Mouse (Mus musculus) induced T-regulatory cell, adult 2 months (primary cell): ENCODE measurements around the gene Abca1.

Source experiments
- DNase-seq: peaks from one replicate; pipeline ENCODE4 v3.0.0-alpha.2; 2012; ENCODE audit warnings: low read depth

Gene Abca1

GRCm38 (mm10) chr4:53121516-53122227 lies 38.0 kb downstream of the Abca1 start:
- DNase-seq = no peak

DNA sequence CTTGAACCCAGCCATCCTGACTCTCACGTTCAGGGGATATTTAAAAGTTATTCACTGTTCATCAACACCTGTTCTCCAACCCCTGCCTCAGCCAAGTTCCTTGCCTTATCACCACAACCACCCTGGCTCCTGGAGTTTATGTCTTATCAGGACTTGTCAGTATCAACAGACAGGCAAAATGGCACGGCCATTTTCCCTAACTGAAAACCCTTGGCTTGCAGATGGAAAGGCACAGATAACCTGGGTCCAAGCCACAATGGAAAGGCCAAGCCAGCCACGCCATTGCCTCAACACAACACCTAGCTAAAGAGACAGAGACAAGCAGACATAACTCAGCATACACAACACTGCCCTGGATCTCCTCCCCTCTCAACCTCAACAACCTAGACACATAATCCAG lies 38.6 kb downstream of the Abca1 start:
- DNase-seq = no peak

DNA sequence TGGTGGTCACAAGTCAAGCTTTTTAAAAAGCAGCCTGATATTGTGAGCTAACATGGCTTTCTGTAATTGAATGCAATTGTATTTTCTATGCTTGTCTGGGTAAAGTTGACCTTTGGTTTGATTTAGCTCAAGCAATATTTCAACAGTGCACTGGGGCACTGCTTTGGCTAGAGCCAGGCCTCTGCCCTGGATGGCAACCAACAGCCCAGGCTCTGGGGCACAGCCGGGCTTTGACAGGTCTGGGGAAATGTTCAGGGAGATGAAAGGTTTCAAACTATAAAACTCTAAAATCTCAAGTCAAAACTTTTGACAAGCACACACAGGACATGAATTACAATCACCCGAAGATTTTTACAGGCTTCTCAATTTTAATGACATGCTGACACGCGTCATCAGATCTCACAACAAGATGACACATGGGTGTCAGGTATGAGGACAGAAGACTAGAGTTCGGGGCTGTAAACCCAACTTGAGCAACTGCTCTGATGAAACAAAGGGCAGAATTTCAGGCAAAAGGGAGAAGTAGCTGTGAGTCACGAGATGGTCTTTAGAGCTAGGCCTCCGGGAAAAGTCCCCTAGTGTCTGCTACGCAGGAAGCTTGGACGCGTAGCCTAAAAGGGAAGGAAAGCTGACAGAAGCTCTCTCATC lies 39.5 kb downstream of the Abca1 start:
- DNase-seq = no peak

DNA sequence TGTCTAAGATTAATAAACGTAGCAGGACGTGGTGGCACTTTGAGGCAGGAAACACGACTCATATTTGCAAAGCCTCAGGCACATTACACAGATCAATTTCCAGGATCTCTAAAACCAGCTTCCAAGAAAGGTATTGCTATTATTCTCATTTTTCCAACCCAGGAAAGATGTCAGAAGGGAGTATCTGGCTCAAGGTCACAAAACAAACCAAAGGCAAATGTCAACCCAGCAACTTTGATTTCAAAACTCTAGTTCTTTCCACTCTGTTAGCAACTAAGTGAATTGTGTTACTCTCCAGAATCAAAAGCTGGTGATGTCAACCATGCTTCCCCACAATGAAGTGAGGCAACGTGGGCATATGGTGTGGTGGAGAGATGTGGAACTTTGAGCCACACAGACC lies 41.1 kb downstream of the Abca1 start:
- no peak for DNase-seq

DNA sequence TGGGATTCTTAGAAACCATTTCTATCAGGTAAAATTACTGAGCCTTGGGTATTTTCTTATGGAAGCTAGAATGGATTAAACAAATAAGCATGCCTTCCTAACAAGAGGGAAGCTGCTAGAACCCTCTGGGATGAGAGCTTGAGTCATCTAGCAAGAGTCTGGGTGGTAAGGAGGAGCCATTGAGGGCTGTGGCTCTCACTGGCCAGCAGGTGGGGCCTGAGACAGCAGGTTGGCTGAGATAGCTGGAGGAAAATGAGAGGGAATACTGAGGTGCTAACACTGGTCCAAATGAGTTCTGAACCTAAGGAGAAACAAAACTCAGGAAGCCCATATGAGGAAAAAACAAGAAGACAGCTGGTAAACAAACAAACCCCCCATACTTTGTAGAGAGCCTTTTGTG lies 42.1 kb downstream of the Abca1 start:
- DNase-seq = no peak

- no peak for DNase-seq
Measured at GRCm38 (mm10) chr4:53117076-53117475, 42.6 kb downstream of the Abca1 start.

- peak; percentile 3 for DNase-seq
Measured at GRCm38 (mm10) chr4:53115866-53116265, 43.8 kb downstream of the Abca1 start.

DNA sequence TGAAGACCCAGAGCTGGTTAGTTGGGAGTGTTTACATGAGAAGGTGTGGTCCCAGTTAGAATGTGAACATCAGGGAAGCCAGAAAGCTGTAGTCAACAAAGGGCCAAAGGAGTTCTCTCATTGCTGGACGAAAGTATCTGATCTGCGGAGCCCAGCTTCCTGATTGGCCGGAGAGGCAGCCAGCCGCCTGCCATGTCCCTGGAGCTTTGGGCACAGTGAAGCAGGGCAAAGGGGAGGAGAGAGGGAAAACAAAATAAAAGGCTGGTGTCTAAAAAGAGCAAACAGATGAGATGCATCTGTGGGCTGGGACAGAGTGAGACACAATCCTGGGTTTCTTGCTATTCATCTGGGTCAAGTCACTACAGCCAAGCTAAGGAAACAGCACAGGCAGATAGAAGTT lies 44.3 kb downstream of the Abca1 start:
- DNase-seq = no peak

DNA sequence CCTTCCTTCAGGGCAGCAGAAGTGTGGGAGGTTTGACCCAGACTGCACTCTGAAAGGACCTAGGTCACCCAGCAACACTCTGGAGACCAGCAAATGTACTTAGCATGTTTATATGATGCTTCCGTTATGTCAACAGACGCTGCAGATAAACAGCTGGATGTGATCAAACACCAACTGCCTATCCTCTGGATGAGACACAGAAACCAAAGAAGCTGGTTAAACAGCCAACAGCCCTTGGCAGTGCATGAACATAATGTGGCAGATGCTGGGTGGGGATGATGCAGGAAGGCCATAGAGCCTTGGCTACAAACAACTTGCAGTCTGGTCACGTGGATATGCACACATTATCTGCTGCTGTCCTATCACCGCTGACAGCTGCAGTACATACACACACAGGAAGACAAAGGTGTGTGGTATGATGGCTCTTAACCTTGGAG lies 47.8 kb downstream of the Abca1 start:
- DNase-seq = no peak

DNA sequence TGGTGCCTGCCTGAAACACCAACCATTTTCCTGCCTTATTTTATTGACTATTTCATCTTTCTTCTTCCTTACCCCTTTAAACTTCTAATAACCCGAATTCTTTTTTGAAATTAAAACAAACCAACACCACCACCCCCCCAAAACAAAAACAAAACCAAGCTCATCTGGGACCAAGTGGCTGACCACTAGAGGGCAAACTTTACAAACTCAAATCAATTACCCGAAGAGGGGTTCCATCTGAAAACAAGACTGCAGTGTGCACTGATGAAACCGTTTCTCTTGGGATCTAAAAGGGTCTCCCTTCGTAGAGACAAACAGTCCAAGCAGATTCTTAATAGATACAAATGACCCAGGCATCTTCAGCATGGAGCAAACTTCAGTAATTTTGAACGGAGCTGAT lies 49.3 kb downstream of the Abca1 start:
- DNase-seq = peak; percentile 39

GRCm38 (mm10) chr4:53109381-53109928 lies 50.2 kb downstream of the Abca1 start:
- no peak for DNase-seq

DNA sequence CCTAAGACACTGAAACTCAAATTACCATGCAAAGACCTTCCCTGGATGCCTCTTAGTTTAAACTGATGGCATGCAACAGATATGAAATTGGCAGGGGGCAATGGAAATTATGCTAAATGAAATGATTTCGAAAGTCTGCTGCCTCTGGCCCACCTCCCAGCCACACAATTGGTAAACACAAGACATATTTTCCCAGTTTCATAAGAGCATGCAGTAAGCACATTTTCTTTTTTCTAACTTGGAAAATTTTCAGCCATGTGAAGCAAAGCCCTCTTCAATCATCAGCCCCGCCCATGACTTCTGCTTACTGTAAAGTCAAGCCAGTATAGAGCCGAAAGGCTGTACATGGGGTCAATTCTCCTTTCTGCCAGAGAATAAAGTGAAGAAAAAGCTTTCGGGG lies 51.5 kb downstream of the Abca1 start:
- no peak for DNase-seq

DNA sequence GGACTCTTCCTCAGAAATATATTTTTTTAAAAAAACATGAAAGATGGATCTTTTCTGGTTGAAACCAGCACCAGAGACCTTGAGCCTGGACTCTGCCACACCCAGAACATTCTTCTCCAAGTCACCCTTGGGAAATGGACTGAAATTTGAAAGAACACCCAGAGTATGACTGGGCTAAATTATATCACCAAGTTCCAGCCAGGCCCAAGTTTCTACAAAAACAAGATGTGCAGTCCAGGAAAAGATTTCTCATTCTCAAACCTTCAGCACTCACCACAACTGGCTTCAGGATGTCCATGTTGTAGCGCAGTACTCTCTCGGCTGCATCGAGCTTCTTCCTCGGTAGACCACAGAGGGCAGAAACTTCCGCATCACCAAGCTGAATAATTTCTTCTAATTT lies 53.0 kb downstream of the Abca1 start:
- no peak for DNase-seq

DNA sequence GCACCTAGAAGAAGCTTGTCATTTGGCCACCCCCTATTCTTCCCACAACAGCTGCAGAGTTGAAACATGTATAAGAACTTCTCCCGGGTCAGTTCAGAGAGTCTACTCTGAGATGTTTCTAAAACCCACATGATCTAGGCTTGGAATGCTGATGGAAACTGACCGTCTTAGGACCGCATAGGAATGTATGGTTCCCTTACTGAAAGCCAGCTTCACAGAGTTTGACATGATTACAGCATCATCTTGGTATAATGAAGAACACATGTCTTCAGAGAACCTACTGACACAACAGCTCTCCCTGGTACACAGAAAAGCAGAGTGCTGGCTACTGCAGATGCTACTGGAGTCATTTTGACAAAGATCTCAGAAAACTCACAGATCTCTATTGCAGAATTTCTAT lies 53.6 kb downstream of the Abca1 start:
- no peak for DNase-seq

DNA sequence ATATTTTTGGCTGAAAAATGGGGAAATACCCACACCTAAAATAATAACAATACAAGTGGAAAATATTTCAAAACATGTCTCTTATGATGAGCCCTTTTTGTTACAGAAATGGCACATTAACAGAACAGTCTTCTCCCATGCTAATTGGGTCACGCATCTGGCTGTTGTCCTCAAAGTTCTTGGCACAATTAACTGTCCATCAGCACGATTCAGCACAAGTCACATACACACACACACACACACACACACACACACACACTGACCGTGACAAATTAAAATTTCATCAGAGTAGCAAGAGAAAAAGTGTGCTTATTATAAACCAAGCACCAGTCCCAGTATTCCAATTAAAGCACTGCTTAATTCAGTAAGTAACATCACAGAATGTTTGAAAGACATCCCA lies 55.1 kb downstream of the Abca1 start:
- no peak for DNase-seq

DNA sequence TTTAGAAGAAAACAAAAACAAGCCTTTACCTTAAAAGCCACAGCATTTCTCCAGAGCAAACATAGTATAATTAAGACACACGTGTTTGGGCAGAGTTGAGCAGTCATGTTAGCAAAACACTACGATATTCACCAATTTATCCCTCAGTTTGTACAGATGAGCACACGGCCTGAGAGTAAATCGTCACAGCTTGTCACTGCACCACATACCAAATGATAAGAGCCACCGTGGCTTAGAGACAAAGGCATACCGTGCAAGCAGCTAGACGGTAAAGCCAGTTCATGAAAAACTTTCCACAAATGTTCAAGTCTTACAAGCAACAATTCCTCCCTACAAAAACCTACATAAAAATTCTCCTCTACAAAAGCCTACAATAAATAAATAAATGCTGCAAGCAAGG lies 57.2 kb downstream of the Abca1 start:
- DNase-seq = no peak

DNA sequence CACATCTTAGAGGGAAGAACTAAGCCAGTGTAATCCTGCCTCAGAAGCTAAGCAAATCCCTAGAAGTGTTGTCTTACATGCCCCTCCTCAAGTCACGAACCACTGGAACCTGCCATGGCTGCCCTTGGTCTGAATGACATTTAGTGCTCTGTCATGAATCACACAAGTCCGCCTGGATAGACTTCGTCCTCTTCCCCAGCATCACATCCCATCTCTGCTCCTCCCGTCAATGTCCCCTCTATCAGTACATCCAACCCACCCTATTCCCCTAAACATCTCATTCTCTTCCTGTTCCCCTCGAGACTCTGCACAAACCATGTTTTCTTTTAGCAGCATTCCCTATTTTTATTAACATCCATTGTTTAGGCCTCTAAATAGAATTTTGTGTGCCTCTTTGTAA lies 58.4 kb downstream of the Abca1 start:
- no peak for DNase-seq

DNA sequence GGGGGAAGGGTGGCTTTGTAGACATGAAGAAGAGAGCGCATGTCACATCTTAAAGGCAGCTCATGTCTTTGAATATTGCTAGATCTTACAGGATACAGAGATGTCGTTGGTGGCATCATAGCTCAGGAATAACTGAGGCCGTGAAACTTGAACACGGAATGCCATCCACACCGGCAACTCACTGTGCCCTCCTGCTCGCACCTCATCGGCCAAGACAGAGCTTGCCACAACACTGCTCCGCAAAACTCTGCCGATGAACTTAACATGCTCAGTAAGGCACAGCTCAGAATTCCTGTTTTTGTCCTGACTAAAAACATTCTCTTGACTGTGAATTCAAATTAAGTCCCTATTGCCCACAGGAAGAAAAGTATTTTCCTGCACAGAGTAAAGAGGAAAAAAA lies 59.2 kb downstream of the Abca1 start:
- DNase-seq = no peak

- DNase-seq = no peak
Measured at GRCm38 (mm10) chr4:53094850-53095249, 64.8 kb downstream of the Abca1 start.

DNA sequence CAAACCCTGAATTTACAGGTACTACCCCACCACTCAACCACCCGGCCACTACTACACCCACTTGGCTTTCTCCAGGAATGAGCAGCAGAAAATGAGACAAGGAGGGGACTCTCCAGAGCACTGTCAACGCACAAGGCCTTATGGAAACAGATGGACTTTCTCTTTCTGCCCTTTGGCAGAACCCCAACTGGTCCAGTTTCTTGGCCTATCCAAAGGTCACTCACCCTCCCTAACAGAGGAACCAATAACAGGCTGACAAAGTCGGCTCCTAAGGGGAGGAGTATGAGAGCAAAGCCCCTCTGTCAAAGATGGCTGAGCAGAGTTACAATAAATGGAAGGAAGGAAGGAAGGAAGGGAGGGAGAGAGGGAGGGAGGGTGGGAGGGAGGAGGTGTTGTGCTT lies 65.4 kb downstream of the Abca1 start:
- DNase-seq = no peak

DNA sequence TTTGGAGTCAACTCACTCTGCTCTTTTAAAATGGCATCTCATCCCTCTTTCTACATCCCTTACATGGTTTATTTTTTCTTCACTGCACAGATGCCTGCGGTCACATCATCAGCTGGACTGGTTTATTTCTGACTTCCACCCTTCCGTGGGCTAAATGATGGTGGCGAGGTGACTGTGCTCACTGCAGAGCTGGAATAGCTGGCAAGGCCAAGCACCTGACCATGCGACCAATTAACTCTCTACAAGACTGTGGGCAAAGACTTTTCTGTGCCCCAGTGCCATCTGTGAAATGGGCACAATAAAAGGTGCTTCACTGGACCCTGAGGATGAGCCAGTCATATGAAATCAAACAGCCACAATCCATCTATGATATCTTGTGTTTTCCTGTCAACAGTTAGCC lies 66.1 kb downstream of the Abca1 start:
- DNase-seq = no peak

DNA sequence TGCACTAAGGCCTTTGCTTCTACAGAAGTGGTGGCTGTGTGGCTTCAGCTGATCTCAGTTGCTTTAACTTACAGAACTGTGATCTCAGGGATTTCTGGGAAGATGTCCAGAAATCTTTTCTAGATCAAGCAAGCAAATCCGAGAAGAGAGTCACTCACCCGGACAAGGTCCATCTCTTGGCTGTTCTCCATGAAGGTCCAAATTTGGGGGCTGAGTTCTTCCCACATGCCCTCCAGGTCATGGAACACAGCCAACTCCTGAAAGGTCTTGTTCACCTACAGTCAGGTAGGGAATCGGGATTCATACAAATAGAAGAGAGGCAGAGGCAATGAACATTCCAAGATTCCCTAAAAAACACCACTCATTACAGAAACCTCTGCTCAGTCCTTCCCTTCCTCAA lies 70.1 kb downstream of the Abca1 start:
- no peak for DNase-seq

DNA sequence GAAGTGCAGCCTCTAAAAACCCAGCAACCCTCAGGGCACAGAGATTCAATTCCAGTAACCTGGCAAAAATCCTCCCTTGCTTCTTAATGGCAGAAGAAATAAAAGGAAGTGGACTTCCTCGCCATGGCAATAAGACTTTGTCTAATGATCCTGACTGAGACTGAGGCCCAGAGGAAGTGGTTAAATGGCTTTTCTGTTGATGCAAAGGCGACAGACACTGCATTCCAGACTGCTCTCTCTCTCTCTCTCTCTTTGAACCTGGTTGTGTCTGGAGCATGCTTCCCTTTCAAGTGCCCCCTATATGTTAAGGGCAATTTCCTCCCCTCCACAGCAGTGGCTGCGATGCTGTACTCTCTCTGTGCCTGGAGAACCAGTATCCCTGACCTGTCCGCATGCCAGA lies 70.7 kb downstream of the Abca1 start:
- DNase-seq = no peak

DNA sequence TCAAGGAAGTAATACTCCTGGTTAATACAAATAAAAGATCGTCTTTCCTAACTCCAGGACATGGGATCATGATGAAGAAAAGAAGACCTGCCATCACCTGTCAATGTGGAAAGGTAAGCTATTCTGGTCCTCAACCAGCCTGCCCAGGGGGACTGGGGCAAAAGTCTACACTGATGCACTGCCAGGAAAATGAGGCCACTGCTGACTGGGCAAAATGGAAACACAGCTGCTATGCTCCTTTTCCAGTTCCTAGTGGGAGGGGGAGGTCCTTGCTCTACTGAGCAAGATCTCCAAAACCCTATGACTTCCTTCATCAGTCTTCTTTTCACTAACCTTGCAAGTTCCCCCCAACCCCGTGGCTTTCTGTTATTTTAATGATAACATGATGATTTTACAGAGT lies 73.1 kb downstream of the Abca1 start:
- DNase-seq = no peak
